Mouse (Mus musculus) adrenal gland, adult 2 months (tissue): Measurements from ENCODE around the gene Traf7. TPM values are rescaled to one million over a fixed set of nuclear protein-coding genes. Genes with fewer than 3 reads are reported as not detected.

Source experiments
- DNase-seq: peaks from one replicate; pipeline ENCODE4 v3.0.0; 2021
- polyA plus RNA-seq: library from polyadenylated mRNA; depleted of rRNA; stranded (reverse); fragments of >200 nt; gene quantifications from 2 replicates; pipeline ENCODE4 v1.2.3, GENCODE M21; 2012
- total RNA-seq, 2 experiments: library from RNA; stranded (reverse); gene quantifications; 2 replicates each; pipeline ENCODE4 v1.2.3; 2021

Gene Traf7
- total and polyA plus RNA-seq, 3 experiments, result 91.4 to 167 (median 105) TPM

DNA sequence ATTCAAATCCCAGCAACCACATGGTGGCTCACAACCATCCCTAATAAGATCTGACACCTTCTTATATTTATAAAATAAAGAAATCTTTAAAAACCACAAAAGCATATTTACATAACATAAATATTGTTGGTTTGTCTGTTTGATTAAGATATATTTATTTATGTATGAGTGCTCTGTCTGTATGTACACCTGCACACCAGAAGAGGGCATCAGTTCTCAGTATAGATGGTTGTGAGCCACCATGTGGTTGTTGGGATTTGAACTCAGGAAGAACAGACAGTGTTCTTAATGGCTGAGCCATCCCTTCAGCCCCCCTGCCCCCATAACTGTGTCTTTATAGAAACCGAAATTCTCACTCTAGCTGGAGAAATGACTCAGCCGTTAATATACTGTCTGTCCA is 17.5 kb upstream of the Traf7 start:
- DNase-seq, result no peak

DNA sequence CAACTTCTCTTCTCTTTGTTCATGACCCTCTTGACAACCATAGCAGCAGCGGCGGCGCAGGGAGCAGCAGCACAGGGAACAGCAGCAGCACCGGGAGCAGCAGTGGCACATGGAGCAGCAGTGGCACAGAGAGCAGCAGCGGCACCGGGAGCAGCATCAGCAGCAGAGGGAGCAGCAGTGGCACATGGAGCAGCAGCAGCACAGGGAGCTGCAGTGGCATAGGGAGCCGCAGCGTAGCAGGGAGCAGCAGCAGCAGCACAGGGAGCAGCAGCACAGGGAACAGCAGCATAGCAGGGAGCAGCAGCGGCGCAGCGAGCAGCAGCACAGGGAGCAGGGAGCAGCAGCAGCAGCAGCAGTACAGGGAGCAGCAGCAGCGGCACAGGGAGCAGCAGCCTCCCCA is 16.9 kb upstream of the Traf7 start:
- no peak for DNase-seq

- DNase-seq, result no peak
Measured at GRCm38 (mm10) chr17:24540375-24540774, 12.6 kb upstream of the Traf7 start.

DNA sequence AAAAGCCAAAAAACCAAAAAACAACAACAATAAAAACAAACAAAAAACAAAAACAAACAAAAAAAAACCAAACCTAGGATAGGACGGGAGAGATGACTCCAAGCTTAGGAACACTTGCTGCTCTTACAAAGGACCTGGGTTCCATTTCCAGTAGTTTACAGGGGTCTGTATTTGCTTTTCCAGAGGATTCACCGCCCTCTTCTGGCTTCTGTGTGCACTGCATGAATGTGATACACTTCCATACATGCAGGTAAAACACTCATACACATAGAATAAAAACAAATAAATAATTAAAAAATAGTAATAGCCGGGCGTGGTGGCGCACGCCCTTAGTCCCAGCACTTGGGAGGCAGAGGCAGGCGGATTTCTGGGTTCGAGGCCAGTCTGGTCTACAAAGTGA is 11.2 kb upstream of the Traf7 start:
- DNase-seq, result no peak

DNA sequence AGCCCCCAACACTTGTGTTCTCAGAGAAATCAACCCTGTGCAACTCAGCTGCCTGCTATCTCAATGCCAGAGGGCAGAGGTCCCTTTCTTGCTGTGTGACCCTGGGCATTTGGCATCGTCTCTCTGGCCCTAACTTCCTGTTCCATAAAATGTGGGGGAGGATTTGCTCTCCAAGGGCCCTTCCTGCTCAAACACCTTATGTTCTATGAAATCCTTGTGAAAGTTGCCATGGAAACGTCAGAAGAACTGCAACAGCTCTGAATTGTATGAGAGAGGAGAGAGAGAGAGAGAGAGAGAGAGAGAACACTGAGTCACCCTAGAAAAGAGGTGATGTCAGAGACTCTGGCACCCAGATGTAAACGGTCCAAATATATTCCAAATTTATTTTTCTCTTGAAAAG is 9.8 kb upstream of the Traf7 start:
- no peak for DNase-seq

GRCm38 (mm10) chr17:24535300-24535699 is 7.6 kb upstream of the Traf7 start:
- no peak for DNase-seq

DNA sequence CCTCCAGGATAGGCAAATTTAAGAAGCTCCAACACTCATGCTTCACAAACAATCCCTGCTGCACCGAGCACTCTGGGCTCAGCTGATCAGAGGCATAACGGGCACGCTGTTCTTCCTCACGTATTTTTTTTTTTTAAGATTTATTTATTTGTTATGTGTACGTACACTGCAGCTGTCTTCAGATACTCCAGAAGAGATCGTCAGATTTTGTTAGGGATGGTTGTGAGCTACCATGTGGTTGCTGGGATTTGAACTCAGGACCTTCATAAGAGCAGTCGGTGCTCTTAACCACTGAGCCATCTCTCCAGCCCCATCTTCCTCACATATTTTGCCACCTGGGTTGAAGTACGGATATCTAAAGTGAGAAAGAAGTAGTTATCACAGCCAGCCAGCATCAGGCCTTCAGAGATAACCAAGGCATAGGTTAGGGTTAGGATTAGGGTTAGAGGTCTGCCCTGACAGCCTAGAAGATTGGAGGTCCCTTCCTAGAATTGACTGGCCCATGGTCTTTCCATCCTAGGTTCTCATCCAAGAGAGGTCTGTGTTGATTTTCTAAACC is 6.5 kb upstream of the Traf7 start, which contains the start of gene Rab26:
TSS of gene Rab26 (minus strand) at position 51 of the 559 bp plus-strand sequence.
- DNase-seq, result no peak

GRCm38 (mm10) chr17:24533099-24533992 is 5.6 kb upstream of the Traf7 start:
- peak; percentile 92 for DNase-seq

GRCm38 (mm10) chr17:24532045-24532444 is 4.3 kb upstream of the Traf7 start:
- no peak for DNase-seq

- no peak for DNase-seq
Measured at GRCm38 (mm10) chr17:24531064-24531463, 3.3 kb upstream of the Traf7 start.

DNA sequence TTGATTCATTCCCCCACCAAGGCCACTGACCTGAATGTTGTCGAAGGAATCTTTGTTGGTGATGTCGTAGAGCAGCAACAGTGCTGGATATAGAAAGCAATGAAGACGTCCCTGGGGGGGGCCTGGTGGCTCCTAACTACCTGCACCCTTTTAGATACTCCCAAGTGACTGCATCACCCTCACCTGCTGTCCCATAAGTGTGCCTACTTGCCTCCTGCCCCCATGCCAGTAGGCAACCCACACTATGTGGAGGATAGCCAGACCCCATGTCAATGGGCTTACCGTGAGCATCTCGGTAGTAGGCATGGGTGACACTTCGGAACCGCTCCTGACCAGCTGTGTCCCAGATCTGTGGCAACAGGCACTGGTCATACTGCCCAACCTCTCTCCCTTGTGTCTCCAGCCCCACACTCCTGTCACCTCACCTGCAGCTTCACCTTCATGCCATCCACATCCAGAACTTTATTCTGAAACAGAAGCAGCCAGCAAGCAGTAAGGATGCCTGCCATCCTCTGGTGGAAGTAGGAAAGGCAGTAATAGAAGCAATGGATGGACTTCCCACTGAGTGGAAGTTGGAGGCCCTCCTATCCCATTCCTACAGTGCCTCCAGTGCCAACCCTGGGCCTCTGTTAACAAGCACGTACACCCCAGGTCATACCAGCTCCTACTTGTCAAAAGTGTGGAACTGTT is 2.8 kb upstream of the Traf7 start:
- DNase-seq, result no peak

DNA sequence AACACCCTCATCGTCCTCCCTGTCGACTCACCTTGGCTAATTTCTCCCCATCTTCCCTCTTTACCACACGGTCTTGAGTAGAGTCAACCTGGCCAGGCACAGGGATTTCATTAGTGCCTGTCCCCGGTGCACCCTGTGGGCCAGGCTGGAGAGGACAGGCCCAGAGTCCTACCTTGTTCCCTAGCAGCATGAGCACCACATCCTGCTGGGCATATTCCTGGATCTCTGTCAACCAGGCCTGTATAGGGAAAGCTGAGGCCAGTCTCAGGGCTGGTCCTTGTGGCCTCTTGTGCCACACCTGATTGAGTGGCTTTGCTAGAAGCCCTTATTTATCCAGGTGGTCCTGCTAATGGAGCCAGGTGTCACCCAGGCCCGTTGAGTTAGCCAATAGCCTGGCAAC is 2.1 kb upstream of the Traf7 start:
- DNase-seq, result no peak

DNA sequence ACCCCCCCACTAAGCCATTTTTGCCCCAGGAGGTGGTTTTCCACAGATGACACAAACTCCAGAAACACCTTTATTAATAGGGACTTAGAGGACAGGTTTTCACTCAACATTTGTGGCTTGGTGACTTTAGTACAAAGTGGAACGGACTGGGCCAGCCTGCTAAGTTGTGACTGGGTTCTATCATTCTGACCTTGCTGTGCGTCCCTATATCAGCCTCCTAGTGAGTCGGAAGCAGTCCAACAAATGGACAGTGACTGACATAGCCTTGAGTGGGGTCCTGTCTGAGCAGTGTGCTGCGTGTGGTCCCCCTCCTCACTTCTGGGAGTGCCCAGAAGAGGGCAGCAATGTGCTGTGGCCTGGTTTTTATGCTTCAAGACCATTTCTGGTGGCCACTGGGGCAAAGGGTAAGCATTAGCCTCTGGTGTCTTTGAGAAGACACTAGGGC is 1.3 kb upstream of the Traf7 start:
- no peak for DNase-seq

DNA sequence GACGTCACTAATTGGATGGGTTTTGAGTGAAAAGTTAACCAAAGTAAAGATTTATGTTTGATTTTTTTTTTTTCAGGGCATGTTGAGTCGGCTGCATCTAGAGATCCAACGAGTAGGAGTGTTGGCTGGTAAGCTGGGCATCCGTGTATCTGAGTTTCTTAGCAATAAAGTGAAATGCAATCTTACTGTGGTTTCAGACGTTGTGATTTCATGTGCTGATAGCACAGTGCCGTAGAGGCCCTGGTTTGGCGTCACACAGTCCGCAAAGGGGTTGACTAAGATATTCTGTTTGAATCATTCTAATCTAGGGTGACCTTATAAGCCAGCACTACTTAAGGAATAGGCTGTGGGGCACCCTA is 801 bp upstream of the Traf7 start:
- DNase-seq, result no peak

GRCm38 (mm10) chr17:24527315-24527714 is 423 bp downstream of the Traf7 start:
- no peak for DNase-seq

DNA sequence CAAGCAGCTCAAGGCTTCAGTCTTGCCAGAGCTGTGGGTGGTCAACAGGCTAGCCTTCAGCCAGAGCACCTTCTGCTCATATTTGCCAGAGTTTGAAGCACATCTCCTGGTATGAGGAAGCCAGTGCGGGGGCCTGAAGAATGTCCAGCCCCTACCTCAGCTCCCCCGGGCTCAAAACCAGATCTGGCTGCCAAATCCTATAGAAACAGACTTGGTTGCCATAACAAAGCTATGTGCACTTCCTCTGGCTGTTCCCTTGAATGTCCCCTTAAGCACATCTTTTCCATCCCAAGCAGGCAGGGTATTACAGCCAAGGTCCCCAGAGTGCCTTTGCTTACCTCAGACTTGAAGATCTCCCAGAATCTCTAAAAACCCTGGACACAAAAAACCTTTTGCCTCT is 3.0 kb downstream of the Traf7 start:
- no peak for DNase-seq

- no peak for DNase-seq
Measured at GRCm38 (mm10) chr17:24520450-24520849, 7.3 kb downstream of the Traf7 start.

GRCm38 (mm10) chr17:24514270-24515257 is 13.2 kb downstream of the Traf7 start:
- no peak for DNase-seq

GRCm38 (mm10) chr17:24513609-24514008 is 14.1 kb downstream of the Traf7 start:
- DNase-seq, result peak; percentile 66

- peak; percentile 62 for DNase-seq
Measured at GRCm38 (mm10) chr17:24507806-24508460, 19.8 kb downstream of the Traf7 start.

DNA sequence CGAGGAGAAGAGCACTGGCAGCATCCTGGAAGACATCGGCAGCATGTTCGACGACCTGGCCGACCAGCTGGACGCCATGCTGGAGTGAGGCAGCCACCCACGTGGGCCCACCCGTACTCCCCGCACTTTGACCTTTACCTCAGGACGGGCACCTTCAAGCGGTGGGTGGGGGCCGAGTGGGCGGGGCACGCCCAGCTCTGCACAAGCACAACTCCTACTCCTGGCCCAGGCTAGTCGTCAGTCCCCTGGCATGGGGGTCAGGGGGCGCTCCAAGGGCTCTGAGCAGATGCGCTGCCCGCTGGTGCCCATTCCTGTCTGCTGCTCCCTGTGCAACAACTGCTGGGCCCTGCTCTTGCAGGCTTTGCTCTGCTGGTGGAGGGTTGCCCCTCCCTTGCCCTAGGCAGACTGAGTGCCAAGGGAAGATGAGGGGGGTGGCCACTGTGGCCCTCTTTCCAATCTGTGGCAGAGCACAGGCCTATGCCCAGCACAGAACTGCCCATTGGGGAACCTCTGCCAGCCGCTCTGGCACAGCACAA is 20.5 kb downstream of the Traf7 start:
- DNase-seq, result no peak
